Mouse (Mus musculus): Measurements from ENCODE around the gene Slc35a3. TPM values are rescaled to one million over a fixed set of nuclear protein-coding genes. Genes with fewer than 3 reads are reported as not detected.

The Slc35a3 gene
- polyA plus RNA-seq, 1 experiment = 3.7 TPM

GRCm38 (mm10) chr3:116737326-116737731, 24.7 kb upstream of the Slc35a3 start:
- TF ChIP-seq CTCF (IDR thresholded peaks at IDR 0.05; ENCODE audit: extremely low read depth, insufficient read depth, insufficient read length, insufficient replicate concordance) (no peak), POLR2A (IDR thresholded peaks at IDR 0.05; ENCODE audit: low read depth, low read length) (no peak)
- DNase-seq (ENCODE audit: low read depth in 1 of 2, low spot score in 2 of 2) = no peak
- Histone ChIP-seq H3K36me3 (ENCODE audit: control insufficient read depth, insufficient read depth, low read length) (no peaks in the 10 kb centered on the region), H3K27ac (ENCODE audit: insufficient read depth, low read length) (no peak overlapping the region), H3K4me1 (ENCODE audit: control insufficient read depth, insufficient read depth, insufficient read length) (no peaks in the 10 kb centered on the region), H3K27me3 (ENCODE audit: control insufficient read depth, insufficient read depth, low read length) (no peaks in the 10 kb centered on the region), H3K4me3 (ENCODE audit: extremely low read depth, insufficient read depth, insufficient read length) (no peak overlapping the region)
- WGBS = 81% methylated on average over 8 of the region's 8 CpGs

- Histone ChIP-seq H3K36me3 (ENCODE audit: control insufficient read depth, insufficient read depth, low read length) (no peaks in the 10 kb centered on the region), H3K27me3 (ENCODE audit: control insufficient read depth, insufficient read depth, low read length) (no peaks in the 10 kb centered on the region), H3K27ac (ENCODE audit: insufficient read depth, low read length) (no peak overlapping the region), H3K4me1 (ENCODE audit: control insufficient read depth, insufficient read depth, insufficient read length) (no peaks in the 10 kb centered on the region), H3K4me3 (ENCODE audit: extremely low read depth, insufficient read depth, insufficient read length) (no peak overlapping the region)
- no peak for DNase-seq (ENCODE audit: low read depth in 1 of 2, low spot score in 2 of 2)
- TF ChIP-seq POLR2A (IDR thresholded peaks at IDR 0.05; ENCODE audit: low read depth, low read length) = no peak
- no peak for TF ChIP-seq CTCF (IDR thresholded peaks at IDR 0.05; ENCODE audit: extremely low read depth, insufficient read depth, insufficient read length, insufficient replicate concordance)
- WGBS = 81% methylated on average over 2 of the region's 2 CpGs
Measured at GRCm38 (mm10) chr3:116729483-116730174, 17.0 kb upstream of the Slc35a3 start.

DNA sequence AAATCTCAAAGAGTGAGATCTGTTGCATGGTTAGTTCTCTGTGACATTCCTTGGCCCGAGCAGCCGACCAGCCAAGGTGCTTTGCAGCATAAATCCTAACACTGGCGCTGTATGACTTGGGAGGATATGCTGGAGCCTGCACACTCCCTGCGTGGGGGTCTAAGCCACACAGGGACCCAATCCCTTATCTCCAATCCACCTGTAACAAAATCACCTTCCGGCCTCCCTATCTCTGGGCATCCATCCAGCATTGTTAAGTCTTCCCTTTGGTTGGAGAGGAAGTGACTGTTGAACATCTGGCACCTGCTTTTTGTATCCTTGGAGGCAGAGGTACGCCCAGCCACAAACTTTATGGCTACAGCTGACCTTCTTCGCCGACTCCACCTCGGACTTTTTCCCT, 14.2 kb upstream of the Slc35a3 start:
- no peaks in the 10 kb centered on the region for H3K36me3 ChIP-seq (ENCODE audit: control insufficient read depth, insufficient read depth, low read length)
- H3K4me1 ChIP-seq (ENCODE audit: control insufficient read depth, insufficient read depth, insufficient read length) = no peaks in the 10 kb centered on the region
- H3K27ac ChIP-seq (ENCODE audit: insufficient read depth, low read length) = no peak overlapping the region
- no peak for TF ChIP-seq POLR2A (IDR thresholded peaks at IDR 0.05; ENCODE audit: low read depth, low read length)
- no peak for TF ChIP-seq CTCF (IDR thresholded peaks at IDR 0.05; ENCODE audit: extremely low read depth, insufficient read depth, insufficient read length, insufficient replicate concordance)
- no peak for DNase-seq (ENCODE audit: low read depth in 1 of 2, low spot score in 2 of 2)
- 34% methylated on average over 9 of the region's 9 CpGs for WGBS
- no peak overlapping the region for H3K4me3 ChIP-seq (ENCODE audit: extremely low read depth, insufficient read depth, insufficient read length)
- no peaks in the 10 kb centered on the region for H3K27me3 ChIP-seq (ENCODE audit: control insufficient read depth, insufficient read depth, low read length)

GRCm38 (mm10) chr3:116723496-116724481, 11.2 kb upstream of the Slc35a3 start:
- no peaks in the 10 kb centered on the region for H3K27me3 ChIP-seq (ENCODE audit: control insufficient read depth, insufficient read depth, low read length)
- H3K4me1 ChIP-seq (ENCODE audit: control insufficient read depth, insufficient read depth, insufficient read length) = no peaks in the 10 kb centered on the region
- TF ChIP-seq POLR2A (IDR thresholded peaks at IDR 0.05; ENCODE audit: low read depth, low read length) (no peak), CTCF (IDR thresholded peaks at IDR 0.05; ENCODE audit: extremely low read depth, insufficient read depth, insufficient read length, insufficient replicate concordance) (no peak)
- no peak overlapping the region for H3K27ac ChIP-seq (ENCODE audit: insufficient read depth, low read length)
- no peak overlapping the region for H3K4me3 ChIP-seq (ENCODE audit: extremely low read depth, insufficient read depth, insufficient read length)
- WGBS = 73% methylated on average over 10 of the region's 10 CpGs
- no peaks in the 10 kb centered on the region for H3K36me3 ChIP-seq (ENCODE audit: control insufficient read depth, insufficient read depth, low read length)
- DNase-seq (ENCODE audit: low read depth in 1 of 2, low spot score in 2 of 2) = no peak

- TF ChIP-seq CTCF (IDR thresholded peaks at IDR 0.05; ENCODE audit: extremely low read depth, insufficient read depth, insufficient read length, insufficient replicate concordance) (no peak), POLR2A (IDR thresholded peaks at IDR 0.05; ENCODE audit: low read depth, low read length) (no peak)
- Histone ChIP-seq H3K4me3 (ENCODE audit: extremely low read depth, insufficient read depth, insufficient read length) (no peak overlapping the region), H3K27me3 (ENCODE audit: control insufficient read depth, insufficient read depth, low read length) (no peaks in the 10 kb centered on the region), H3K27ac (ENCODE audit: insufficient read depth, low read length) (no peak overlapping the region), H3K4me1 (ENCODE audit: control insufficient read depth, insufficient read depth, insufficient read length) (no peaks in the 10 kb centered on the region), H3K36me3 (ENCODE audit: control insufficient read depth, insufficient read depth, low read length) (no peaks in the 10 kb centered on the region)
- DNase-seq (ENCODE audit: low read depth in 1 of 2, low spot score in 2 of 2) = no peak
- 72% methylated on average over 4 of the region's 4 CpGs for WGBS
Measured at GRCm38 (mm10) chr3:116722980-116723379, 10.3 kb upstream of the Slc35a3 start.

GRCm38 (mm10) chr3:116718951-116719350, 6.3 kb upstream of the Slc35a3 start:
- no peaks in the 10 kb centered on the region for H3K36me3 ChIP-seq (ENCODE audit: control insufficient read depth, insufficient read depth, low read length)
- TF ChIP-seq CTCF (IDR thresholded peaks at IDR 0.05; ENCODE audit: extremely low read depth, insufficient read depth, insufficient read length, insufficient replicate concordance) = no peak
- no peak for TF ChIP-seq POLR2A (IDR thresholded peaks at IDR 0.05; ENCODE audit: low read depth, low read length)
- WGBS = 76% methylated on average over 3 of the region's 3 CpGs
- no peaks in the 10 kb centered on the region for H3K27me3 ChIP-seq (ENCODE audit: control insufficient read depth, insufficient read depth, low read length)
- no peak overlapping the region for H3K27ac ChIP-seq (ENCODE audit: insufficient read depth, low read length)
- no peaks in the 10 kb centered on the region for H3K4me1 ChIP-seq (ENCODE audit: control insufficient read depth, insufficient read depth, insufficient read length)
- DNase-seq (ENCODE audit: low read depth in 1 of 2, low spot score in 2 of 2) = no peak
- H3K4me3 ChIP-seq (ENCODE audit: extremely low read depth, insufficient read depth, insufficient read length) = no peak overlapping the region

Measured in spleen, adult 2 months (tissue).